Mouse (Mus musculus) lung, embryonic 14.5 days (tissue): ENCODE data around the gene Rbm8a. TPM values are rescaled to one million over a fixed set of nuclear protein-coding genes. Genes with fewer than 3 reads are reported as not detected.

Experiments
- ATAC-seq: fragments of 200-750 bp; cut with Nextera tagmentation; 2 replicates; pipeline ENCODE4 v1.8.0; 2017; ENCODE audit warnings: mild to moderate bottlenecking, moderate TSS enrichment, moderate library complexity; ENCODE audit not compliant: insufficient read depth
- DNase-seq: peaks from one replicate; pipeline ENCODE4 v3.0.0-alpha.2; 2015
- H3K27ac ChIP-seq: fragments of 300-500 bp; sonication (generic); 2 replicates; pipeline ENCODE4 v1.5.1; 2014; ENCODE audit warnings: low read depth, mild to moderate bottlenecking, moderate library complexity
- H3K27me3 ChIP-seq: fragments of 300-500 bp; sonication (generic); 2 replicates; pipeline ENCODE4 v1.6.1; 2014; ENCODE audit warnings: low read length, control low read depth; ENCODE audit not compliant: insufficient read depth
- H3K36me3 ChIP-seq: fragments of 300-500 bp; sonication (generic); 2 replicates; pipeline ENCODE4 v1.6.1; 2014; ENCODE audit warnings: control low read depth; ENCODE audit not compliant: insufficient read depth
- H3K4me1 ChIP-seq: fragments of 300-500 bp; sonication (generic); 2 replicates; pipeline ENCODE4 v1.6.1; 2014; ENCODE audit warnings: antibody characterized with exemption, control low read depth; ENCODE audit not compliant: insufficient read depth
- H3K4me2 ChIP-seq: fragments of 300-500 bp; sonication (generic); 2 replicates; pipeline ENCODE4 v1.6.1; 2014; ENCODE audit warnings: mild to moderate bottlenecking
- H3K4me3 ChIP-seq: fragments of 300-500 bp; sonication (generic); 2 replicates; pipeline ENCODE4 v1.5.1; 2014; ENCODE audit warnings: low read depth, low read length
- H3K9ac ChIP-seq: fragments of 300-500 bp; sonication (generic); 2 replicates; pipeline ENCODE4 v1.6.1; 2014
- H3K9me3 ChIP-seq: fragments of 300-500 bp; sonication (generic); 2 replicates; pipeline ENCODE4 v1.6.1; 2016; ENCODE audit warnings: low read depth, low read length, control low read depth
- CTCF ChIP-seq: IDR thresholded peaks from 2 replicates; pipeline ENCODE4 v1.5.1; 2016; ENCODE audit warnings: antibody characterized with exemption, low read depth
- WGBS: fragments of 180-500 bp; shearing (Covaris S2); extraction: QIAGEN DNeasy Blood & Tissue Kit; methylation state at CpG from one replicate; pipeline ENCODE4 v1.1.7; 2014; 5-methylcytosine and 5-hydroxymethylcytosine counted together
- polyA plus RNA-seq: library from polyadenylated mRNA; unstranded; fragments of >200 nt; fragmentation: Nextera tagmentation; extraction: Ambion mirVana; gene quantifications from 2 replicates; pipeline ENCODE4 v1.2.1, GENCODE M21; 2014

Rbm8a gene
- polyA plus RNA-seq, 1 experiment from 2014 or later, result 163 TPM

DNA sequence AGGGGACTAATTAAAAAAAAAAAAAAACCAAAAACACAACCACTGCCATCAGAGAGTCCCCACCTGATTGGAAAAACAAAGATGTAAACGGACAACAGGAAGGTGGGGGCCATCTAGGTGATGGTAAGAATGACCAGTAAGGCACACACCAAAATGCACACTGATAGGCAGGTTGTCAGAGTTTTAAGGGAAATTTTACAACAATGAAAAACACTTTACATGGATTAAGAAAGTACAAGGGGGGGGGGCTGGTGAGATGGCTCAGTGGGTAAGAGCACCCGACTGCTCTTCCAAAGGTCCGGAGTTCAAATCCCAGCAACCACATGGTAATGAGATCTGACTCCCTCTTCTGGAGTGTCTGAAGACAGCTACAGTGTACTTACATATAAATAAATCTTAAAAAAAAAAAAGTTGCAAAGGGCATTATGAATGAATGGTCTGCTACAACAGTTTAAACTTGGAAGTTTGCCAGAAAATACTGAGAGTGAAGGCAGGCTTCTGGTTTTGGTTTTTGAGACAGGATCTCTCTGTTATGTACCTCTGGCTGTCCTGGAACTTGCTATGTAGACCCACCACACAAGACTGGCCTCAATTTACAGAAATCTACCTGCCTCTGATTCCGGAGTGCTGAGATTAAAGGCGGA is 38.8 kb downstream of the Rbm8a start:
- Histone ChIP-seq H3K4me1 (no peaks in the 10 kb centered on the region), H3K27me3 (no peaks in the 10 kb centered on the region), H3K27ac (no peak overlapping the region), H3K9ac (no peak overlapping the region), H3K9me3 (no peaks in the 10 kb centered on the region), H3K4me3 (no peak overlapping the region), H3K36me3 (no peaks in the 10 kb centered on the region), H3K4me2 (no peak overlapping the region)
- WGBS, result 87% methylated on average over 5 of the region's 5 CpGs
- no peak for ATAC-seq
- peak; percentile 55 for DNase-seq
- no peak for TF ChIP-seq CTCF

DNA sequence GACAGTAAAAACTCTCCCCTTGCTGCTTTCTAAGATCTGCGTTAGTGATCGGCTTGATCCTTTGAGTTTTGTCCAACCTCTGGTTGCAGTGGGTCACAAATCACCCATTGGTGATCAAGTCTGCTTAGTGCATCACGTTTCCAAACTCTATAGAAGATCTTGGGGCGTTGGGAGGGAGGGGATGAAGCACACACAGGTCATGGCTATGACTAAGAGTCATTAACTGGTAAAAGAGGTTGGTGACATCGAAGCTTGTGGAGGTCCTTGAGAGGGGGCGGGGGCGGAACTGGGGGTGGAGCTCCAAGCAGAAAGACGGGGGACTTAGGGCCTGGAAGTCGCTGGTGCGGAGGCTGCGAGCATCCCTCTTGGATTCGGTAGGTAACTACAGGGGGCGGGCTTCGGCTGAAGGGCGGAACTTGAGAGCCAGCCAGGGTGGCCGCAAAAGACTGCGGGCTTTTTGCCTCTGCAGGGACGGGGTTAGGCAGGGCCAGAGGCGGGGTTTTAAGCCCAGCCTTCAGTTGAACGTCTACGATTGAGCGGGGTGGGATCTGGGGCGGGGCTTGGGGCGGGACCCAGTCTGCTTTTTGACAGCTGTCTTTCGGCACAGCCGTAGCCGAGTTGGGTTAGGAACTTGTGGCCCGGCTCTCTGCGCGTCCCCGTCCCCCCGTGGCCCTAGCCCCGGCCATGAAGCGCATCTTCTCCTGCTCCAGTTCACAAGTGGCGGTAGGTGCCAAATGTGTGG is 40.2 kb downstream of the Rbm8a start, which contains the start of gene Ankrd35:
Gene Ankrd35, plus strand, starts transcription at position 405 of the 742 bp plus-strand sequence.
- no peak within 1 kb of the TSS for H3K27ac ChIP-seq
- H3K4me1 ChIP-seq, result no peaks in the 10 kb centered on the region
- ATAC-seq (peak; percentile 98), DNase-seq (peak; percentile 94)
- H3K4me2 ChIP-seq, result peak within 1 kb of the TSS; percentile 71
- TF ChIP-seq CTCF, result peak; percentile 40
- no peak within 1 kb of the TSS for H3K9ac ChIP-seq
- no peaks in the 10 kb centered on the region for H3K9me3 ChIP-seq
- H3K36me3 ChIP-seq, result no peaks in the 10 kb centered on the region
- no peaks in the 10 kb centered on the region for H3K27me3 ChIP-seq
- peak within 1 kb of the TSS; percentile 36 for H3K4me3 ChIP-seq
- WGBS, result 4% methylated on average over 35 of the region's 35 CpGs

DNA sequence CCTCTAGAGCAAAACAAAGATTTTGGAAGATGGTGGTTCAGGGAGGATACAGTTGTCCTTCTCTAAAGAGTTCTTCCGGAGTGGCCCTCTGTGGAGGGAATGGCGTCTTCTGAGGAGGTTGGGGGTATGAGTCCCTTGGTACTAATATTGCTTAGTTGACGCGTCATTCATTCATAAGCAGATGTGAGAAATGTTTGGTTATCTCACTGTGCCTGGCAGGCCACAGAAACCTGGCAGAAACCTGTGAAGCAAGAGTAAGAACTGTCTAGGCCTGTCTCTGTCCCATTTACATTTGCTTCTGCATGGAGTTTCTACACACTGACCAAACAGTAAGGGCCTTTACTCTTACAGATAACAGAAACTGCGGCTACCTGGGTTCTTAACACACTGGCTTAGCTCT is 41.8 kb downstream of the Rbm8a start:
- ATAC-seq, result no peak
- H3K9ac ChIP-seq, result no peak overlapping the region
- H3K4me2 ChIP-seq, result no peak overlapping the region
- no peaks in the 10 kb centered on the region for H3K36me3 ChIP-seq
- H3K27ac ChIP-seq, result no peak overlapping the region
- H3K4me1 ChIP-seq, result no peaks in the 10 kb centered on the region
- H3K27me3 ChIP-seq, result no peaks in the 10 kb centered on the region
- TF ChIP-seq CTCF, result no peak
- no peak for DNase-seq
- 89% methylated on average over 5 of the region's 5 CpGs for WGBS
- no peak overlapping the region for H3K4me3 ChIP-seq
- H3K9me3 ChIP-seq, result no peaks in the 10 kb centered on the region

DNA sequence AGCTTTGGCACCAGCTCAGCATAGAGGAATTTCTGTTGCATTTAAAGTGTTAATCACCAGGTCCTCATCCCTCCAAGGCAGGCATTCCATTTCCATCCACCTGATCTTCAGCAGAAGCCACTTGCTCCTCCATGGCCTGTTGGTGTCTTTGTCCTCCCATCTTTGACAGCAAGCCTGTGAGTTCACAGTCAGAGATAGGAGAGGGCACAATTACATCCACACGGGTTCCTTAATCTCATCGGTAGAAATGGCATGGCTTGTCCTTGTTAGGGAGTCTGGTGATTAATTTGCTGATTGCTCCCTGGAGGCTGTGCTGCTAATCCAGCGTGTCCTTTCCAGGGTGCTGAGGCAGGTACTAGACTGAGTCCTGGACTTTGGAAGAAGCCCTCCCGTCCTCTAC is 43.8 kb downstream of the Rbm8a start:
- DNase-seq (no peak), ATAC-seq (no peak)
- H3K9ac ChIP-seq, result no peak overlapping the region
- no peak overlapping the region for H3K4me2 ChIP-seq
- H3K9me3 ChIP-seq, result no peaks in the 10 kb centered on the region
- no peaks in the 10 kb centered on the region for H3K27me3 ChIP-seq
- no peak overlapping the region for H3K4me3 ChIP-seq
- 63% methylated on average over 4 of the region's 4 CpGs for WGBS
- H3K36me3 ChIP-seq, result no peaks in the 10 kb centered on the region
- no peak overlapping the region for H3K27ac ChIP-seq
- no peaks in the 10 kb centered on the region for H3K4me1 ChIP-seq
- no peak for TF ChIP-seq CTCF

DNA sequence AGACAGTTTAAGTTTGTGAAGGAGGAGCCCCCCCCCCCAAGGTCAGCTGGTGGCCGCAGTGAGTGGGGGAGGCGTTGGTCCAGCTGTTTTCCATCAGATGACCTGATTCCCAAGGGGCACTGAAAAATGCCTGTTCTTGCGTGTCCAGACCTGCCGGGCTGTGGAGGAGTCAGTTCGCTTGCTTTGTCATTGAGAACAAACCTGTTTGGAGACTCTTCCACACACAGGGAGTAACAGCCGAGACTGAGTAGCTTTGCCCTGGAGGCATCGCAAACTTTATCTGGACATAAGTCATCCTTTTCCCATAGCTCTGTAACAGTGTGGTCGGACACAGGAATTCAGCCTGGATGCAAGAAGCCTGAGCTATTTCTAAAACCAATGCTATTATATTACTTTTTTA is 44.7 kb downstream of the Rbm8a start:
- no peaks in the 10 kb centered on the region for H3K27me3 ChIP-seq
- no peak overlapping the region for H3K4me3 ChIP-seq
- H3K36me3 ChIP-seq, result no peaks in the 10 kb centered on the region
- WGBS, result 36% methylated on average over 8 of the region's 8 CpGs
- no peak for DNase-seq
- no peak overlapping the region for H3K4me2 ChIP-seq
- H3K9ac ChIP-seq, result no peak overlapping the region
- H3K9me3 ChIP-seq, result no peaks in the 10 kb centered on the region
- H3K27ac ChIP-seq, result no peak overlapping the region
- no peaks in the 10 kb centered on the region for H3K4me1 ChIP-seq
- no peak for ATAC-seq
- no peak for TF ChIP-seq CTCF

DNA sequence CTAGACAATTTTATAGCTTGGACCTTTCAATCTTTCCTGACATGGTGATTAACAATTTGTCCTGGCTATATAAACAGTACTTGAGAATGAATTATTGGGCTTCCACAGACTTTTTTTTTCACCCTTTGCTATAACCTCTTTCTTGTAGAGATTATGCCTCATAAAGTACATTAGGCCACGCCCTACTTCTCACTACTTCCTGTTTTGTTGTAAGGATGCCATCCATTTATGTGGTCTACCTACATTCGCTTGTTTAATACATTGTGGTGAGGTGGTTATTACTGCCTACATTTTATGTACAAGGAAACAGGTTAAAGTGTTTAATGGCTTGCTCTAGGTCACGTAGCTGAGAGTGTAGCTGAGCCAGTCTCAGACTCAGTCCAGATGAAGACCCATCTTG is 45.4 kb downstream of the Rbm8a start:
- ATAC-seq (no peak), DNase-seq (no peak)
- TF ChIP-seq CTCF, result no peak
- H3K36me3 ChIP-seq, result no peaks in the 10 kb centered on the region
- WGBS, result 89% methylated on average over 3 of the region's 3 CpGs
- H3K4me2 ChIP-seq, result no peak overlapping the region
- H3K9me3 ChIP-seq, result no peaks in the 10 kb centered on the region
- H3K4me1 ChIP-seq, result no peaks in the 10 kb centered on the region
- H3K4me3 ChIP-seq, result no peak overlapping the region
- peaks cover 5% of the 10 kb centered on the region; the same call in 1 of the 2 replicates for H3K27me3 ChIP-seq
- H3K27ac ChIP-seq, result no peak overlapping the region
- H3K9ac ChIP-seq, result no peak overlapping the region

DNA sequence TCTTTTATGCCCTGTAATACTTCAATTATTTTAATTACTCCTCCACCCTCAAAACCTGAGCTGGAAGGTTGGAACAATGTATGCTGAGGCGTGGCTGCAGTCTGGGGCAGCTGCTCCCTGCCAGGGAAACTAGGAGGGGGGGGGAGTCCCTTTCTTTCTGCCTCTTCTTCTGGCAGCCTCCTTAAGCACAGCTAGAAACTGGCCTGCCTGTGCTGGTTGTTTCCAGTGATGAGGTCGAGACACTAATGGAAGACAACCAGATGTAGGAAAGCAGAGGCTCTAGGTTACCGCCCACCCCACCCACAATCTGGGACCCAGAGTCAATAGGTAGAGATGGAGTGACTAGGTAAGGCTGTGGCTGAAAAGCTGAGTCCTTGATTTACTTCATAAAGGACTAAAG is 46.0 kb downstream of the Rbm8a start:
- 69% methylated on average over 3 of the region's 3 CpGs for WGBS
- no peak overlapping the region for H3K27ac ChIP-seq
- no peaks in the 10 kb centered on the region for H3K4me1 ChIP-seq
- H3K4me3 ChIP-seq, result no peak overlapping the region
- H3K4me2 ChIP-seq, result no peak overlapping the region
- DNase-seq (no peak), ATAC-seq (no peak)
- peaks cover 9% of the 10 kb centered on the region; the same call in 1 of the 2 replicates for H3K27me3 ChIP-seq
- no peaks in the 10 kb centered on the region for H3K36me3 ChIP-seq
- no peaks in the 10 kb centered on the region for H3K9me3 ChIP-seq
- no peak overlapping the region for H3K9ac ChIP-seq
- TF ChIP-seq CTCF, result no peak
